Mouse (Mus musculus) erythroblast, embryonic 14.5 days (primary cell): ENCODE data around the gene Ubxn6.

Source experiments
- GATA1 ChIP-seq: IDR thresholded peaks from 2 replicates; pipeline ENCODE4 v1.6.1; 2012; ENCODE audit warnings: low read length, inconsistent platforms, mixed read lengths
- TAL1 ChIP-seq: IDR thresholded peaks from 3 replicates; pipeline ENCODE4 v1.6.1; 2012; ENCODE audit warnings: low read length, inconsistent platforms, mixed read lengths

GRCm38 (mm10) chr17:56039345-56039744 is 35.5 kb downstream of the Ubxn6 start:
- TF ChIP-seq GATA1 (no peak), TAL1 (no peak)
